Mouse (Mus musculus) ES-CJ7 (cell line): ENCODE results near the gene B4galnt3.
A peak's percentile ranks its signal among the peaks of the same experiment; 100 is the strongest.
"Not testable (repeated sequence)": the region's sequence is repeated elsewhere in the genome, so short reads cannot be mapped to it uniquely, and the experiment has no call there.

Experiments used
- DNase-seq: peaks from one replicate; pipeline ENCODE4 v3.0.0; 2011; ENCODE audit warnings: low read depth, low spot score

Gene B4galnt3

GRCm38 (mm10) chr6:120294056-120294784 is at the start of gene B4galnt3, which contains the start of gene D330020A13Rik:
Gene B4galnt3, minus strand, starts transcription at chr6:120294559.
Gene D330020A13Rik, plus strand, starts transcription at chr6:120294364.
- peak; percentile 62 for DNase-seq

- DNase-seq = no peak
These were observed 49.6 kb upstream of the B4galnt3 start for GRCm38 (mm10) chr6:120343992-120344391.

DNA sequence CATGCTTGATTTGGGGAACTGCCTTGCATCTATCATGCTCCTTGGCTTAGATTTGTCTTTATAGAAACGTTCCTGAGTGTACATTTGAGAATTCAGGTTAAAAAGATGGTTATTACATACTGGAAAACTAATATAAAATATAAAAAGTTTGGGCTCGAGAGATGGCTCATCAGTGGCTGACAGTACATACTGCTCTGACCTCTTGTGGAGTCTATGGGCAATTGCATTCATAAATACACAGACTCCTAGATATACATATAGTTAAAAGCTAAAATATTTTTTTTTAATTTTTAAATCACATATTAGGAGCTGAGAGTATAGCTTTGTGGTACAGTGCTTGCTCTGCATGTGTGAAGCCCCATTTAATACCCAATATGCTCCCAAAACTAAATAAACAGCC is 38.0 kb upstream of the B4galnt3 start:
- DNase-seq = no peak

DNA sequence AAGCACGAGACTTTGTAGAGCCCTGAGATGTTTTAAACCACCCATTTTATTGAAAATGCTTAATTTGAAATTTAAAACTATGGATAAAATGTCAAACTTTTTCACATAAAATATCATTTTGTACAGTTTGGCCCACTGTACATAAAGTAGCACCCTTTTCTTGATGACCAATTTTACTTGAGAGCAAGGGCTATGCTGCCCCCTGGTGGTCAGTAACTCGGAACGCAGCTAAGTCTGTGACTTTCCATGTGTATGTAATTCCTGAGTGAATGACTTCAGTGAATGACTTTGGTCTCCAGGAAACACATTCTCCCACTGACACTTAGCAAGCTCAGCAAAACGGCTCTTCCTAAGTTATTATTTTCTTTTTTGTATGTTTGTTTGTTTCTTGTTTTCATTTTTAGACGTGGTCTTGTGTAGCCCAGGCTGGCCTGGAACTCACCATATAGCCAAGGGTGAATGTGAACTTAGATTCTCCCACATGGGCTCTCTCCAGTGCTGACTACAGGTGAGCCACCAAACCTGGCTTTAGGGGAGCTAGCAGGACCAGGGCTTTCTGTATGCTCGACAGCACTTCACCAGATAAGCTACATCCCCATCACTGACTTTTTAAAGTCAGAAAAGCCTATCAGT is 30.1 kb upstream of the B4galnt3 start:
- DNase-seq = peak; percentile 95

GRCm38 (mm10) chr6:120320369-120320768 is 26.0 kb upstream of the B4galnt3 start:
- peak; percentile 56 for DNase-seq

- no peak for DNase-seq
These were observed 24.8 kb upstream of the B4galnt3 start for GRCm38 (mm10) chr6:120319129-120319528.

GRCm38 (mm10) chr6:120318303-120318940 is 24.1 kb upstream of the B4galnt3 start:
- DNase-seq = no peak

GRCm38 (mm10) chr6:120312443-120312842 is 18.1 kb upstream of the B4galnt3 start:
- no peak for DNase-seq

DNA sequence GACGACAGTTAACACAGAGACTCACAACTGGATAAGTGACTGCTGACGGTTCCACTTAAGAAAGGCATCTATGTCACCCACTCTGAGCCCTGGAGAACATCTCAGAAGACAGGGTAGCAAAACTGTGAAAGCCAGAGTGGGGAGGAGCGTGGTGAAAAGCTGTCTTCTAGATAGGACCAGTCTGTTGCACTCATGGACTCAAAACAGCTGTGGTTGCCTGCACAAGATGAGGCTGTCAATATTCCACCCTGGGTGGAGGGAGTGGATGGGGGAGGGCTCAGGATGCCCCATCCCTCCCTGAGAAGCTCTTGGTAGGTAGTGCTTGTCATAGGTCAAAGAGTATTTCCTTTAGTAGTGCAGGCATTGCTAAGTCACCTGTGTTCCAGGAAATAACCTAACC is 15.4 kb upstream of the B4galnt3 start:
- DNase-seq = no peak

- no peak for DNase-seq
These were observed 15.0 kb upstream of the B4galnt3 start for GRCm38 (mm10) chr6:120309338-120309737.

DNA sequence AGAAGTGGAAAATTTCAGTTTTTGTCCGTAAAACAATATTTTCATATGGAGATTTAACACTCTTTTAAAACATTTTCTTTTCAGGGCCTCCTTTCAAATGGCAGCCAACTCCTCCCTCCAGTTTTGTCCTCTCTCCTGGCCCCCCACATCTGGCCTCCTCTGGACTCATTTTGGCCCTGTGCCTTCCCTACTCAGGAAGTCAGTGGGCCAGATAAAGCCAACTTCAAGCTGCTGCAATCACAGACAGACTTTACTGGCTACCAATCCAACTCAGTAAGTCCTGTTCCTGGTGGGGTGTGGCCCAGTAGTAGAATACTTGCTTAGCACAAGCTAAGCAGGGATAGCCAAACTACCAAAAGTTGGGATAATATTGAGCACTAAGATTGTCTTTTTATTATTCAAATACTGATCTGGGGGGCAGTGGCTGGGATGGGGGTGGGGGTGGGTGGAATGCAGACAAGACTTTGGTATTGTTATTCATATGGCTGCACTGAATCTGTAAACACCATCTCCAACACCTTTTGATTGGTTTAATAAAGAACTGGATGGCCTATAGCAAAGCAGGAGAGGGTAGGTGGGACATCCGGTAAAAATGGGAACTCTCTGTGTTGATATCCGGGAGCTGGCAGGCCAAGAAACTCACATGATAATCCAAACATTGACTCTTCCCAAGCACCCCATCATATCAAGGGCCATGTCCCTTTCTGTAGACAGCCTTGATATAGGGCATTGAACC is 12.7 kb upstream of the B4galnt3 start:
- DNase-seq = peak; percentile 91

DNA sequence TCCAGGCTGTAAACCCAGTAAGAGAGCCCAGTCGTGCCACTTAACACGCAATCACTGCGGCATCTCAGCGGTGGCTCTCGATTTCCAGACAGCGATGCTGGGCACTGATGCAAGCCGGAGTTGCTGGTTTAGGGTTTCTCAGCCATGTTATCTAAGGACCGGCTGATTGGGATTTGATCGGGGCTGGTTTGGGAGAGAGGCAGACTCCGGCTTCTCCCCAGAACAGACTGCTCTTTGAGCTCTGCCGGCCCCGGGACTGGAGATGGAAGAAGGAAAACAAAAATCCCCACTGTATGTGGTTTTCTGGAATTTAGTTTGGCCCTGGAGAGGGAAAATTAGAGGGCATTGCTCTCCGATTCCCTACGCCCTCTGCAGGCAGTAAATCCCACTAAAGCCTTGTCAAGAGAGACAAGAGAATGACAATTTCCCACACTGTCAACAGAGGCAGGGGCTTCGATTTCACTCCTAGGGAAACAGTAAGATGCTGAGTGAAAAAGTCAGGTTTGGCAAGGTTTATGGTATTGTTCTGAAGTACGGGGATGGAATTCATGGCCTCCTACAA is 8.5 kb upstream of the B4galnt3 start:
- DNase-seq = peak; percentile 51

DNA sequence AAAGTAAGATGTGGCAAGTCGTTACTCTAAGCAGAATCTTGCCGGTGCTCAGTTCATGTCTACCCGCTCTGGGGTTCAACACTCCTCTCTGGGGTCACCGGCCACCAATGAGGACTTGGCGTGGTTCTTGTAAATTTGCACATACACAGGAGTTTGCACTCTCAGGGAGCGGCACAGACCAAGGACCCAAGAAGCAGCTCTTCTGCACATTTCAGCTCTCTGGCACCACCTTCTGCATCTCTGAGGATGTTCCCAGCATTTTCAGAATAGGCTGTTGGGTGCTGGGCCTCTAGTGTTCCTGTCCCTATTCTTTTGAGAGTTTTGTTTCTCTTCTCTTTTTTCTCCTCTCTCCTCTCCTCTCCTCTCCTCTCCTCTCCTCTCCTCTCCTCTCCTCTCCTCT is 6.8 kb upstream of the B4galnt3 start:
- DNase-seq = peak; percentile 94

DNA sequence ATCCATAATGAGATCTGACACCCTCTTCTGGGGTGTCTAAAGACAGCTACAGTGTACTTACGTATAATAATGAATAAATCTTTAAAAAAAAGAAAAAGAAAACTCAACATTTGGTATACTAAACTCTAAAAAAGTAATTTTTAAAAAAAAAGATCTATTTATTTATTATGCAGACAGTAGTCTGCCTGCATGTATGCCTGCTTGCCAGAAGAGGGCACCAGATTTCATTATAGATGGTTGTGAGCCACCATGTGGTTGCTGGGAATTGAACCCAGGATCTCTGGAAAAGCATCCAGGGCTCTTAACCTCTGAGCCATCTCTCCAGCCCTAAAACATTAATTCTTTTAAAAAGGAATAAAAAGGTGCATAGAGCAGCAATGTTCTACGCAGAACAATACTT is 2.2 kb upstream of the B4galnt3 start:
- DNase-seq = not testable (repeated sequence)

GRCm38 (mm10) chr6:120294785-120295133 is 400 bp upstream of the B4galnt3 start:
- peak; percentile 93 for DNase-seq

DNA sequence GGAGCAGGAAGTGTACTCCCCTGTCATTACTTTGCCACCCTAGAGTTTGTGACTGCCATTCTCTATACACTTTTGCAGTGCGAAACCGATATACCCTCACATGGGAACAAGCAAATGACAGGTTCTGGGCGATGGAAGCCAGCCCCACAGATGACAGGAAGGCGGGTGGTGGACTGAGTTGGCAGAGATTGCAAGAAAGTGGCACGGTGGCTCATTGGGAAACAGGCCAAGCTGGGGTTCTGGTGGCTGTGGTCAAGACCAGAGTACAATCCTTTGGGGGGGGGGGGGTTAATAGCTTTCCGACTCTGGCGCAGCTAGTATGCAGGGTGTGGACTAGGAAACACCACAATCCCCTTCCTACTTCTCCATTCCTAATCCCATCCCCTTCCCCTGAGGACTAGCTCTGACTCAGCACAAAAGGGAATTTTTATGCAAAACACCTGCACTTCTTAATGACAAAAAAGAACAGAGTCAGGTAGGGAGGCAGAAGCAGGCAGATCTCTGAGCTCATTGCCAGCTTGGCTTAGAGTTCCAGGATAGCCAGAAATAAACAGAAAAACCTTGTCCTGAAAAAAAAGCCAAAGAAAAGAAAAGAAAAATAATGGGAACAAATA is 2.9 kb downstream of the B4galnt3 start:
- peak; percentile 91 for DNase-seq

- peak; percentile 52 for DNase-seq
These were observed 4.9 kb downstream of the B4galnt3 start for GRCm38 (mm10) chr6:120289430-120289829.

- peak; percentile 59 for DNase-seq
These were observed 5.8 kb downstream of the B4galnt3 start for GRCm38 (mm10) chr6:120288541-120288940.

DNA sequence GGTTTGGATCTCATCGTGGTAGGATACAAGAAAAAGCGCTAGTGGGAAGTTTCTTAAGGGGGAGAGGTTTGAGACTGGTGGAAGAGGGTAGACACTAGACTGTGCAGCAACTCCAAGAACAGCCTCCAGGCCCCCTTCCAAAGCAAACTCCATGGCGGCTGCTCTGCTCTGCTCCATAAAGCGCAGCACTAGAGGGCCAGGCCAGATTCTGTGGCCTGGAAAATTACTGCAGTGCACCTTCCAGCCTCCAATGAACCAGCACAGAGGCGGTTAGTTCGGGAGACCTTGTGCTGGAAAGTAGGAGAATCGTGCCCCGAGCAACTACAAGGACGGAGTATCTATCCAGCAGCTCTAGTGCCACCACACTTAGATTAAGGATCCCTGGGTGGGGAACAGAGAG is 7.1 kb downstream of the B4galnt3 start:
- no peak for DNase-seq

DNA sequence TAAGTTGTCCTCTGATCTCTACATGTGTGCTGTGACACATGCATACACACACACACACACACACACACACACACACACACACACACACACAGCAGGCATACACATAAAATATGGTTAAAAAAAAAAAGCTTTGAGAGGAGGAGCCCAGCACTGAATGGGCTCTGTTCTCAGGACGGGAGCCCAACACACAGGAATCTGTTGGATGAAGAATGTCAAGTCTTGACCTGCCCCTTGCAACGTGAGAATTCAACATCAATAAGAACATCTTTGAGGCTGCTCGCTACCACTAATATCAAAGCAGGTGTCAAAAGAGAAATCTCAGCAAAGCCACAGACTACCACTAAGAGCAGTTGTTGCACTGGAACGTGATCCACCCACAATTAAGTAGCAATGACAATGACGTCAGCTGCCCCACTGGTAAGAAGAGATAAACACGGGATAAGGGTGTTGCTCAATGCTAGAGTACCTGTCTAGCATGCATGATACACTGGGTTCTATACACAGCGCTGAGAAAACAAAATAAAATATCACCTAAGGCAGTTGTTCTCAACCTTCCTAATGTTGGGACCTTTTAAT is 17.4 kb downstream of the B4galnt3 start:
- DNase-seq = no peak

GRCm38 (mm10) chr6:120275301-120275700 is 19.1 kb downstream of the B4galnt3 start:
- no peak for DNase-seq
